Mouse (Mus musculus) ES-E14 (cell line): ENCODE results near the gene Sntb2.

Source experiments
- CHD2 ChIP-seq: IDR thresholded peaks from 2 replicates; pipeline ENCODE4 v1.6.1; 2014; ENCODE audit warnings: mild to moderate bottlenecking, low read depth, low read length, inconsistent platforms
- ZNF384 ChIP-seq: IDR thresholded peaks from 2 replicates; pipeline ENCODE4 v1.6.1; 2012; ENCODE audit warnings: low read depth, low read length, inconsistent platforms

DNA sequence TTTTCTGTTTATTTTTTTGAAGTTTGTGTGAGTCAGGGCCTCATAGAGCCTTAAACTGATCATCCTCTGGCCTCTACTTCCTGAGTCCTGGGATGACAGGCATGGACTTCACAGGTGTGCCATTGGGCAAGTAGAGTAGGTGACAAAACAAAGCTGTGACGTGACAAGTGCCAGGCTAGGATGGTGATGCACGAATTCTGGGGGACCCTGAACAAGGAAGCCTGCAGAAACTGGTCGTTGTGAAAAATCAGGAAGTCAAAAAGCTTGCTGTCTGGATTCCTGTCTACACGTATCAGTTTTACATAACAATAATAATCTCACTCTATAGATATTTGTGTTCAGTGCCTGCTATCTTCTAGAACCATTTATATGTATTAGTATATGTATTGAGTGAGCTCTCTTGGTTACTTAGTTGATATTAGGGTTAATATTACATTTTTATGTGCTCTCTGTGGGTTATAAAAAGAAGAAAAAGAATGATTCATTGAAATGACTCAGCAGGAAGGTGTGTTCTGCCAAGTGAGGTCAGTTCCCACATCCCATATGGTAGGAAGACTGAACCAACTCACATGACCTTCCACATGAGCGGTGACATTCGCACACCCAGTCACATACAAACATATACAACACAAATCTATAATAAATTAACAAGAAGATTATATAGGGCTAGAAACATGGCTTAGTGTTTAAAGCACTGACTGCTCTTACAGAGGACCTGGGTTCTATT, 37.2 kb downstream of the Sntb2 start:
- TF ChIP-seq ZNF384 (no peak), CHD2 (no peak)
